Mouse (Mus musculus): Measurements from ENCODE around the gene Lig4. TPM values are rescaled to one million over a fixed set of nuclear protein-coding genes. Genes with fewer than 3 reads are reported as not detected.

The Lig4 gene
- polyA plus RNA-seq, 1 experiment from 2014 or later, result 5.4 TPM

DNA sequence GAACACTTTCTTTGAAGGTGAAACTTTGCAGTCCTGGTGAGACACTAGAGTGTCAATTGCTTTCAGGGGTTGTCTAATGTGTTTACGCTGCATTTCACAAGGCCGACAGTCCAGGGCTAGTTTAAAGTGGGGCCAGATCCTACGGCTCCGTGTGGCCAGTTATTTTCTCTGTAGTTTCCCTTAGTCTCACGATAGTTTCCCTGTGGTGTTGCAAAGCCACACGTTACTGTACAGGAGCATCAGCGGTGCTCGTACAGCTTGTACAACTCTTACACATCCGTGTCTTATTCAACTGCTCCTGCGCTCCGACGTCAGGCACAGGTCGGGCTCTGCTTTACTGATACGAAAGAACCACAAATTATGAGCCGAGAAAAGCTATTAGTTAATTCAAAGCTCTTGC lies 470 bp downstream of the Lig4 start:
- Histone ChIP-seq H3K27me3 (replicated peaks) (no peaks in the 10 kb centered on the region), H3K9me3 (replicated peaks) (no peaks in the 10 kb centered on the region), H3K27ac (ENCODE audit: poor library complexity, severe bottlenecking) (peak overlapping the region; percentile 6; the same call in 1 of the 2 replicates), H3K4me1 (replicated peaks) (peaks cover 31% of the 10 kb centered on the region), H3K4me2 (peak overlapping the region; percentile 80), H3K36me3 (peaks cover 16% of the 10 kb centered on the region), H3K9ac (peak overlapping the region; percentile 99), H3K4me3 (peak overlapping the region; percentile 100)
- no peak for ATAC-seq (ENCODE audit: insufficient number of reproducible peaks, low FRiP score)
- 43% methylated on average over 15 of the region's 15 CpGs for WGBS

DNA sequence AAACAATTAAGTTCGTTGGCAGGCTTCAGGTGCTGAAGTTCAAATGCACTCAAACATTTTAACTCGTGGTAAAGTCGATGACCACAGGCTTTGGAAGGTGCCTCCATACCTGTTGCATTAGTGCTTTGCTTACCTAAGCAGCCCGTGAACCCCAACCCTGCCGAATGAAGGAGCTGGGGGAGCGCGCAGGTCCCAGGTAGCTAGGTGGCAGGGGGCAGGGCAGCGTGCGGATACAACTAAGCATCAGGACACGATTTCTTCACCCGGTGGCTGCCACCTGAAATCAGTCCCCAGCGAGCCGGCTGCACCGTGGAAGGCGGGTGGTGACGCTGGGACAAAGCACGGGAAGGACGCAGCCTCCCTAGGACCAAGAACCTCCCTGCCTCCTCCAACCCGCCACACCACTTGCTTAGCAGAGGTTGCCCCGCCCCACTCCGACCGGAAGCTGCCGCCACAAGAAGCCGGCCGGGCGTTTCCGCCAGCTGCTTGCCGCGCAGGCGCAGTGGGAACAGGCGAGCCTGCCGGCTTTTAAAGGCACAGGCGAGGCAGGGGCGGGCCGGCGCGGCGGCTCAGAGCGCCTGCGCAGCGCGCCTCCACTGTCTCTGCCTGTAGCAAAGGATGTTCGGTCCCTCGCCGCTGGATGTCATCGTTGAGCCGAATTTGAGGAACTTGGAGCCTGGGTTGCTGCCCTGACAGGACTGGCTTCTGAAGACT lies 1.4 kb downstream of the Lig4 start:
- Histone ChIP-seq H3K4me3 (peak overlapping the region; percentile 80), H3K4me2 (peak overlapping the region; percentile 72), H3K36me3 (peaks cover 26% of the 10 kb centered on the region), H3K4me1 (replicated peaks) (peaks cover 31% of the 10 kb centered on the region), H3K9me3 (replicated peaks) (no peaks in the 10 kb centered on the region), H3K27ac (ENCODE audit: poor library complexity, severe bottlenecking) (no peak overlapping the region), H3K9ac (peak overlapping the region; percentile 74), H3K27me3 (replicated peaks) (no peaks in the 10 kb centered on the region)
- WGBS, result under 1% methylated on average over 47 of the region's 47 CpGs
- ATAC-seq (ENCODE audit: insufficient number of reproducible peaks, low FRiP score), result peak; percentile 95

DNA sequence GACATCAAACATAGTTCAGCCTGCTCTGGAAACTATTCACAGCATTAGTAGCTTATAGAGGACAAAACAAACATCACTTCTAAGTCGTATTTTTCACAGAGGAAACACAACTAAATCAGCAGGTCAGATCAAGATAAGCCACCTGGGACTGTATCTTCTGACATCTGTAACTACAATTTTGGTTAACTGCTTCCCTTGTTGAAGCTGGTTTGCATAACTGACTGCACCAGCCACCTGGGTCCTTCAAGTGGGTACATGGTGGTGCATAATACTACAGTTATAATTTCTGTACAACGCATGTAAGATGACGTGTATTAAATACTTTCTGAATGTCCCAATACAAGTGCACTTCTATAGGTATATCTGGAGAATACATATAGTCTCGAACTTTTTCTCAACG lies 2.2 kb downstream of the Lig4 start:
- Histone ChIP-seq H3K27me3 (replicated peaks) (no peaks in the 10 kb centered on the region), H3K4me2 (peak overlapping the region; percentile 57), H3K9ac (peak overlapping the region; percentile 56; the same call in 1 of the 2 replicates), H3K4me3 (peak overlapping the region; percentile 80), H3K36me3 (peaks cover 27% of the 10 kb centered on the region), H3K9me3 (replicated peaks) (no peaks in the 10 kb centered on the region), H3K4me1 (replicated peaks) (peaks cover 27% of the 10 kb centered on the region), H3K27ac (ENCODE audit: poor library complexity, severe bottlenecking) (no peak overlapping the region)
- 40% methylated on average over 5 of the region's 5 CpGs for WGBS
- ATAC-seq (ENCODE audit: insufficient number of reproducible peaks, low FRiP score), result no peak

DNA sequence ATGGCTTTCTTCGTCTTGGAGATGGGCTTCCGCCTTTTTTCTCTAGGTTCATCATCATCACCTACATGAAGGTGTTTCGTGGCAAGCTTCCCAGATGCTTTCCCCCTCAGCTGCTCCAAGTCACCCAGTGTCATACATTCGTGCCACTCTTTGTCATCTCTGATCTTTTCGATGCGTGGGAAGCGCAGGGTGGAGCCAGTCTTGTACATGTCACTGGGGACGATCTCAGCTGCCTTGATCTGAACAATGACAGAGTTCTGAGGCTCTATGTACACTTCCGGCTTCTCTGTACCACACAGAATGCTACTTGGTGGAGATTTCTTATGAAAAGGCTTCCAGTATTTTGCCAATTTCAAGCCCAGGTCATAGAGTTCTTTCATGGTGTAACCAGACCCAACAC lies 5.6 kb downstream of the Lig4 start:
- H3K27ac ChIP-seq (ENCODE audit: poor library complexity, severe bottlenecking), result no peak overlapping the region
- 93% methylated on average over 9 of the region's 9 CpGs for whole genome bisulfite sequencing
- ATAC-seq (ENCODE audit: insufficient number of reproducible peaks, low FRiP score), result no peak

DNA sequence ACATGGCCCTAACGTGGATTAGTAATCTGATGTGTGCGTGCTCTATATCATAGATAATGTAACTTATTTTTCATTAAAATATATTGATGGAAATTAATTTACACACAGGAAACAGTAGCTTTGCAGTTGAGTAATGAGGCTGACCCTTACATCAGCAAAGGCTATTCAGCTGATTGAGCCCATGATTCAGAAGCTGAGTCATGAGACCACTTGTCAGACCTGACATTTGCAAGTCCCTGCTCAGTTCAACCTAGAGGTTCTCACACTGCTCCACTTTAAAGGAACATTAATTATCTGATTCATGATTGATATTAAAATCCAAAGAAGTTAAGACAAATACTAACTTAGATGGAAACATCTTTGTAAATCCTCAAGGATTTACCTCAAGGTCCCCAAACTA lies 17.6 kb downstream of the Lig4 start:
- H3K27me3 ChIP-seq (replicated peaks), result no peaks in the 10 kb centered on the region
- no peak for ATAC-seq (ENCODE audit: insufficient number of reproducible peaks, low FRiP score)
- no peak overlapping the region for H3K9ac ChIP-seq
- H3K4me3 ChIP-seq, result no peak overlapping the region
- WGBS, result 80% methylated on average over 2 of the region's 2 CpGs
- H3K9me3 ChIP-seq (replicated peaks), result no peaks in the 10 kb centered on the region
- no peaks in the 10 kb centered on the region for H3K4me1 ChIP-seq (replicated peaks)
- no peak overlapping the region for H3K27ac ChIP-seq (ENCODE audit: poor library complexity, severe bottlenecking)
- no peaks in the 10 kb centered on the region for H3K36me3 ChIP-seq
- H3K4me2 ChIP-seq, result no peak overlapping the region

More for the DNA sequence above, 5.6 kb downstream of the Lig4 start:
- H3K9ac ChIP-seq, result no peak overlapping the region
- no peak overlapping the region for H3K4me3 ChIP-seq
- H3K27me3 ChIP-seq (replicated peaks), result no peaks in the 10 kb centered on the region
- H3K9me3 ChIP-seq (replicated peaks), result no peaks in the 10 kb centered on the region
- H3K4me1 ChIP-seq (replicated peaks), result peaks cover 6% of the 10 kb centered on the region
- H3K36me3 ChIP-seq, result peaks cover 38% of the 10 kb centered on the region
- no peak overlapping the region for H3K4me2 ChIP-seq

DNA sequence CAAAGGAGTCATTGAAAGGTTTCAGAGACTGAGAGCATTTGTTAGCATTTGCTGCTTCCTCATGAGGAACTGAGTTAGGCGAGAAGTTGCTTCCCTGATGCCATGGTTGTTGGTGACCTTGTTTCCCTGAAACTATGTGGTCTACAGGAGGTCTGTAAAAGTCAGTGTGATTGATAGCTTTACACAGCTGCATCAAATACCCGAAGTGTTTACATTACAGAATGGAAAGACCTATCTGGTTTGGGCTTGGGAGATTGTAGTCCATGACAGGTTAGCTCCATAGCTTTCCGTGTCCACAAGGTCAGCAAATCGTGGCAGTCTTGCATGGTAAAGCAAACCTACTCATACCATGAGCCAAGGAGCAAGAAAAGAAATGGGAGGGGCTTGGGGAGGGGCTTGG lies 19.1 kb downstream of the Lig4 start:
- no peak for ATAC-seq (ENCODE audit: insufficient number of reproducible peaks, low FRiP score)
- no peaks in the 10 kb centered on the region for H3K9me3 ChIP-seq (replicated peaks)

DNA sequence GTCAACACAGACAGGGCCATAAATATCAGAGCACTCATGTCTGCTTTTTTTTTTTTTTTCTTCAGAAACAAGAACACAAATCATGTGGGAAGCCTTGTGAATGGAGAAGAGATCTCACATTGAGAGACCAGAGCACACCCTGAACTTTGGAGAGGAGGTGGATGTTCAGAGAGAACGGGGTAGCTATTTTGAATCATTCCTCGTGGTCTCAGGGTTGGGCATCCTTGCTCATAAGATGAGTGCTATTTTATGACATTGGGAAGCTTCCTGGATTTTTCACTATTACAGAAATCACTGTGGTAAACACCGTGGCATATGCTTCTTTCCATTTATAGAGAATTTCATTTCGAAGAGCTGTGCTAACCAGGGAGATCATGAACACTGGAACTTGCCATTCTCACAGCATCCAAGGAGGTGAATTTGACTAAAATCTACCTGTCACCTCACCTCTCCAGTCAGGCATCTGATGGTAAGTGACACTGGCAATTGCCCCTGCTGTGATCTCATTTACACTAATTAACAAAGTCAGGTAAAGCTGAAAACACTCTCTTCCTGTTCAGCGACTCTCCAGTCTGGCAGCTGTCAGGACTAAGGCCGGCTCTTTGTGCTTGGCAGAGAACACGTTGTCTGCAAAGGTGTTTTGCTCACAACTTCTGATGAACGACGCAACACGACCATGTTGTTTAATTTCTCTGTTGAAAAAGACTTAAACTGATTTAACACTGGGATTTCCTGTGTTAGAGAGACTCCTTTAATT lies 28.2 kb downstream of the Lig4 start:
- H3K36me3 ChIP-seq, result no peaks in the 10 kb centered on the region
- WGBS, result 60% methylated on average over 10 of the region's 10 CpGs
- no peak overlapping the region for H3K4me2 ChIP-seq
- H3K4me3 ChIP-seq, result no peak overlapping the region
- H3K9me3 ChIP-seq (replicated peaks), result peaks cover 7% of the 10 kb centered on the region; the same call in 1 of the 2 replicates
- no peaks in the 10 kb centered on the region for H3K27me3 ChIP-seq (replicated peaks)
- no peak overlapping the region for H3K9ac ChIP-seq
- H3K27ac ChIP-seq (ENCODE audit: poor library complexity, severe bottlenecking), result no peak overlapping the region
- no peak for ATAC-seq (ENCODE audit: insufficient number of reproducible peaks, low FRiP score)
- H3K4me1 ChIP-seq (replicated peaks), result no peaks in the 10 kb centered on the region

More for the DNA sequence above, 19.1 kb downstream of the Lig4 start:
- Histone ChIP-seq H3K9ac (no peak overlapping the region), H3K27ac (ENCODE audit: poor library complexity, severe bottlenecking) (no peak overlapping the region), H3K4me2 (no peak overlapping the region), H3K27me3 (replicated peaks) (no peaks in the 10 kb centered on the region), H3K4me1 (replicated peaks) (no peaks in the 10 kb centered on the region), H3K4me3 (no peak overlapping the region), H3K36me3 (no peaks in the 10 kb centered on the region)
- WGBS, result 65% methylated on average over 4 of the region's 4 CpGs

DNA sequence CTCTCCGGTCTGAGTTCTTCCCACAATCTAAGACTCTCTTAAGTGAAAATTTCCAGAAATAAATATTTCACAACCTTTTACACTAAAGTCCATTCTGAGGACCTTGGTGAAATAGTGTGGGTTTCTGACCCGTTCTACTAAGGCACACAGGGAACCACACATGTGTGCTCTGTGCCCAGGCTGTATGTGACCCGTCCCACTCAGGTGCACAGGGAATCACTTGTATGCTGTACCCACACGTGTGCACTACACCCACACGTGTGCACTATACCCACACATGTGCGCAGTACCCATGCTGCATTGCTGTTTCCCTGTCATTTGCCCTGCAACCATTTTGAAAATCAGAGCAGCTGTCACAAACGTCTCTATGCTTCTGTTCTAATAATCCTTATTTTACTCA lies 41.9 kb downstream of the Lig4 start:
- Histone ChIP-seq H3K4me3 (no peak overlapping the region), H3K4me2 (no peak overlapping the region), H3K27ac (ENCODE audit: poor library complexity, severe bottlenecking) (no peak overlapping the region), H3K9ac (no peak overlapping the region), H3K36me3 (no peaks in the 10 kb centered on the region), H3K27me3 (replicated peaks) (no peaks in the 10 kb centered on the region), H3K9me3 (replicated peaks) (no peaks in the 10 kb centered on the region), H3K4me1 (replicated peaks) (no peaks in the 10 kb centered on the region)
- WGBS, result 64% methylated on average over 7 of the region's 7 CpGs
- ATAC-seq (ENCODE audit: insufficient number of reproducible peaks, low FRiP score), result no peak

DNA sequence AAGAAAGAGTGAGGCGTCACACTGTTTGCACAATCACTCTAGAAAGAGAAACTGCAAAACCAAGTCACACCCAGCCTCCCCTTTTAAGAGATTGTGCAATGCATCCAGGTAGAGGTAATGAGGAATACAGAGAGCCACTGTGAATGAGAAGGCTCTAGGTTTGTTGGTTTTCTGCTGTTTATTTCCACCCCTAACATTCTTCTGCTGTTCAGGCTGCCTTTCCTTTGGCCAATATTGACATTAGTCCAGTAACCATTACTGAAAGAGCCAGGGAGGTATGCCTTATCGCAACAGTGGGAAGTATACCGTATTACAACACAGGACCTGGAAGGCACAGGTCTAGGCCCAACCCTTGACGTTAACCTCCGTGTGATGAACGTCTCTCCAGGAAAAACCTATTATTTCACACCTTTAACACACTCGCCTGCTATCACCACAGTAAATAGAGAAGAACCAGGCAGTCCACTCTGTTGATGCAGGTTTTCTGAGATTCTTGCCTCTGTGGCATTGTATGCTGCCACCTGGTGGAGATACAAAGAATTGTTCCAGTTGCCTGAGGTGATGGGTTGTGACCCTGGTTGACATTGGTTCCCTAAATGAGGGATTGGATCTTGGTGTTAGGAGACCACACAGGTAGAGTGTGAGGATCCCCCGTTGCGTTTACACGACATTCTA lies 42.5 kb downstream of the Lig4 start:
- no peak for ATAC-seq (ENCODE audit: insufficient number of reproducible peaks, low FRiP score)
- H3K4me2 ChIP-seq, result no peak overlapping the region
- H3K9ac ChIP-seq, result no peak overlapping the region
- no peaks in the 10 kb centered on the region for H3K36me3 ChIP-seq
- no peak overlapping the region for H3K4me3 ChIP-seq
- H3K4me1 ChIP-seq (replicated peaks), result no peaks in the 10 kb centered on the region
- whole genome bisulfite sequencing, result 30% methylated on average over 10 of the region's 10 CpGs
- H3K27ac ChIP-seq (ENCODE audit: poor library complexity, severe bottlenecking), result no peak overlapping the region
- no peaks in the 10 kb centered on the region for H3K27me3 ChIP-seq (replicated peaks)
- no peaks in the 10 kb centered on the region for H3K9me3 ChIP-seq (replicated peaks)

DNA sequence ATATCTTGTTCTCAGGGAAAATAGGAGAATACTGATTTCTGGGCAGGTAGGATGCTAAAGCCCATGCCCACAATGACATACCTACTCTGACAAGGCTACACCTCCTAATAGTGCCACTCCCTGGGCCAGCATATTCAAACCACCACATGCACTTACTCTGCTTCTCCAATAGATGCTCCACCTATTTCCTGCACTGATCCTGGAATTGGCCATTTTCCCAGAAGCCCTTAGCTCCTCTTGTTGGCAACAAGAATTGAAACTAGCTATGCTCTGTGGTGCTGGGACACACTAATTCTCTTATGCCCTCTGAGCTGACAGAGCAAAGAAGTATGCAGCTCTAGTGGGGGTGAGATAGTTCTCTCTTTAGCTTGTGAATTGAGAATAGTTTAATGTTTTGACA lies 44.8 kb downstream of the Lig4 start:
- Histone ChIP-seq H3K4me3 (no peak overlapping the region), H3K4me1 (replicated peaks) (no peaks in the 10 kb centered on the region), H3K27me3 (replicated peaks) (no peaks in the 10 kb centered on the region), H3K27ac (ENCODE audit: poor library complexity, severe bottlenecking) (no peak overlapping the region), H3K36me3 (no peaks in the 10 kb centered on the region), H3K9me3 (replicated peaks) (no peaks in the 10 kb centered on the region), H3K4me2 (no peak overlapping the region), H3K9ac (no peak overlapping the region)
- no peak for ATAC-seq (ENCODE audit: insufficient number of reproducible peaks, low FRiP score)

DNA sequence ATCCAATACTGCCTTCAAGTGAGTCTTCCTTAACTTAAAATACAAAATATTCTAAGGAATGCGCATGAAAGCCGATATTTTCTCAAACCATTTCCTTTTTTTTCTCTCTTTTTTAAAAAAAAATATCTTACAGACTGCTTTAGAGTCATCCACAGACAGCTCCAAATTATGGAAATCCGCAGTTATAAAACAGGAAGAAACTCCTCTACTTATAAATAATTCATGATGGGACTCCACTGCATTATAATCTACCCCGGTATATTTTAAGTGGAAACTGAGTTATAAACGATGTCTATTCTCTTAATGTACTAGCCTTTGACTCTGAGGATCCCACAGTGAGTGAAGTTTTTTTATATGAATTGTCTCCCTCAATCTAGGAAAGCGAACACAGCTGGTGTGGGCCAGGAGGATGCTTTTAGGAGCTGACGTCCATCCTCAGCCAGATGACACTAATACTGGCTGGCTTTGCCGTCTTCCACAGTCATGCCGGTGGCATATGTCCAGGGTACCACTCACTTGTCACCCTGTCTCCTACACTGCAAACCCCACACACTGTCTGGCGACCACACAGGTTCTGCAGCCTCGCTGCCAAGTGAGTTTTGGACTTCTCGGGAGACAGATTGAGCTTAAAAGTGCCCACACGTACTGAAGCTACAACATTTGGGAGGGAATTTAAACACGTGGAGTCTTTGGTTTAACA lies 47.6 kb downstream of the Lig4 start:
- no peaks in the 10 kb centered on the region for H3K27me3 ChIP-seq (replicated peaks)
- 78% methylated on average over 14 of the region's 14 CpGs for WGBS
- no peak overlapping the region for H3K4me2 ChIP-seq
- ATAC-seq (ENCODE audit: insufficient number of reproducible peaks, low FRiP score), result no peak
- H3K36me3 ChIP-seq, result no peaks in the 10 kb centered on the region
- no peaks in the 10 kb centered on the region for H3K9me3 ChIP-seq (replicated peaks)
- no peak overlapping the region for H3K4me3 ChIP-seq
- no peaks in the 10 kb centered on the region for H3K4me1 ChIP-seq (replicated peaks)
- no peak overlapping the region for H3K27ac ChIP-seq (ENCODE audit: poor library complexity, severe bottlenecking)
- H3K9ac ChIP-seq, result no peak overlapping the region

Measured in heart, embryonic 12.5 days (tissue).